Mouse (Mus musculus) left cerebral cortex, postnatal 10 days (tissue): ENCODE data around the gene Hist2h2ab. TPM values are rescaled to one million over a fixed set of nuclear protein-coding genes. Genes with fewer than 3 reads are reported as not detected.
"Not testable (repeated sequence)": the region's sequence is repeated elsewhere in the genome, so short reads cannot be mapped to it uniquely, and the experiment has no call there.

Source experiments
- DNase-seq, 2 experiments: peaks; one replicate each; pipeline ENCODE4 v3.0.0; 2021 to 2022; ENCODE audit warnings: low spot score in 2 of 2, mixed read lengths in 1 of 2; ENCODE audit errors: extremely low spot score in 1 of 2
- intact Hi-C: fragments of 180-260 bp; cut with DNase I; formaldehyde crosslinking; loops from one replicate; pipeline ENCODE4 v1.15.1; 2025
- microRNA-seq: library from miRNA; unstranded; fragments of <30 nt; microRNA quantifications from one replicate; pipeline ENCODE4 v1.2.0, GENCODE M21; 2022
- total RNA-seq, 2 experiments: library from RNA; stranded (reverse); gene quantifications; 2 replicates each; pipeline ENCODE4 v1.2.3; 2021

Gene Hist2h2ab
- total RNA-seq, 2 experiments from 2014 or later: 13.8 to 16.7 TPM

DNA sequence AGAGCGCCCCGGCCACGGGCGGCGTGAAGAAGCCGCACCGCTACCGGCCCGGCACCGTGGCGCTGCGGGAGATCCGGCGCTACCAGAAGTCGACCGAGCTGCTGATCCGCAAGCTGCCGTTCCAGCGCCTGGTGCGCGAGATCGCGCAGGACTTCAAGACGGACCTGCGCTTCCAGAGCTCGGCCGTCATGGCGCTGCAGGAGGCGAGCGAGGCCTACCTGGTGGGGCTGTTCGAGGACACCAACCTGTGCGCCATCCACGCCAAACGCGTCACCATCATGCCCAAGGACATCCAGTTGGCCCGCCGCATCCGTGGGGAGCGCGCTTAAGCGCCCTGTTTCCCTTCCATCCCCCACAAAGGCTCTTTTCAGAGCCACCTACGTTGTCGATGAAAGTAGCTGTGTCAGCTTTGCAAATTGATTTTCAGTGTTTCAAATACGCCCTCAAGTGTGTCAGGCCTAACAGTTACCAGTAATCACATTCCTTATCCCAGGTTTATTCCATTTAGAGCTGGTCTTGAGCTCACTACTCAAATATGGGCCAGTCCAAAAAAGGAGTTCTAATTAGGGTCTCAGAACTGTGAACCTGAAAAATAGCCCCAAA lies 49.2 kb downstream of the Hist2h2ab start:
- DNase-seq, intact Hi-C loops: not testable (repeated sequence)

Small RNA genes lying within 50 kb of the gene (microRNA-seq; reads per million reads assigned to microRNA genes)
- gene Gm44492: not detected
- not detected for gene Gm47311
- not detected for gene Gm47313

Other genes with a start within 250 kb of the Hist2h2ab start
- gene Plekho1, start 223.9 kb upstream of the Hist2h2ab start, total RNA-seq: 10 to 100 TPM; 56.2 to 56.3 TPM
- 10 to 100 TPM; 41.2 to 46.4 TPM for gene Vps45, start 161.4 kb upstream of the Hist2h2ab start, total RNA-seq
- gene Otud7b, start 115.3 kb upstream of the Hist2h2ab start, total RNA-seq: 10 to 100 TPM; 13.4 to 17.6 TPM
- gene Mtmr11, start 57.9 kb upstream of the Hist2h2ab start, total RNA-seq: 1 to 10 TPM; 5.3 to 6.7 TPM
- gene Sf3b4, start 47.5 kb upstream of the Hist2h2ab start, total RNA-seq: 10 to 100 TPM; 45.5 to 47.2 TPM
- 100 to 1,000 TPM; 404 to 435 TPM for gene Sv2a, start 38.7 kb upstream of the Hist2h2ab start, total RNA-seq
- 10 to 100 TPM; 19.3 to 22.2 TPM for gene Bola1, start 156 bp upstream of the Hist2h2ab start, total RNA-seq
- gene Hist2h2ac, start 1.0 kb downstream of the Hist2h2ab start, total RNA-seq: 10 to 100 TPM; 34.2 to 37.9 TPM
- gene Hist2h2be, start 1.3 kb downstream of the Hist2h2ab start, total RNA-seq: 1 to 10 TPM; 2.9 to 3.0 TPM
- gene Hist2h3c2, start 19.3 kb downstream of the Hist2h2ab start, total RNA-seq: 10 to 100 TPM; 10.2 to 10.9 TPM
- 100 to 1,000 TPM; 281 to 297 TPM for gene Hist2h2aa2, start 20.4 kb downstream of the Hist2h2ab start, total RNA-seq
- gene Hist2h2aa1, start 25.6 kb downstream of the Hist2h2ab start, total RNA-seq: 1 to 10 TPM; 2.8 to 6.5 TPM
- not detected for gene Hist2h3c1, start 26.8 kb downstream of the Hist2h2ab start, total RNA-seq
- gene Hist2h4, start 43.4 kb downstream of the Hist2h2ab start, total RNA-seq: 10 to 100 TPM; 34.4 to 37.7 TPM
- gene Hist2h3b, start 48.8 kb downstream of the Hist2h2ab start, total RNA-seq: 100 to 1,000 TPM; 116 to 121 TPM
- 100 to 1,000 TPM; 161 to 194 TPM for gene Hist2h2bb, start 49.9 kb downstream of the Hist2h2ab start, total RNA-seq
- gene Fcgr1, start 74.1 kb downstream of the Hist2h2ab start, total RNA-seq: 1 to 10 TPM; 1.9 to 3.4 TPM
- gene BC107364, start 232.4 kb downstream of the Hist2h2ab start, total RNA-seq: not detected